In the genomic region with DNA sequence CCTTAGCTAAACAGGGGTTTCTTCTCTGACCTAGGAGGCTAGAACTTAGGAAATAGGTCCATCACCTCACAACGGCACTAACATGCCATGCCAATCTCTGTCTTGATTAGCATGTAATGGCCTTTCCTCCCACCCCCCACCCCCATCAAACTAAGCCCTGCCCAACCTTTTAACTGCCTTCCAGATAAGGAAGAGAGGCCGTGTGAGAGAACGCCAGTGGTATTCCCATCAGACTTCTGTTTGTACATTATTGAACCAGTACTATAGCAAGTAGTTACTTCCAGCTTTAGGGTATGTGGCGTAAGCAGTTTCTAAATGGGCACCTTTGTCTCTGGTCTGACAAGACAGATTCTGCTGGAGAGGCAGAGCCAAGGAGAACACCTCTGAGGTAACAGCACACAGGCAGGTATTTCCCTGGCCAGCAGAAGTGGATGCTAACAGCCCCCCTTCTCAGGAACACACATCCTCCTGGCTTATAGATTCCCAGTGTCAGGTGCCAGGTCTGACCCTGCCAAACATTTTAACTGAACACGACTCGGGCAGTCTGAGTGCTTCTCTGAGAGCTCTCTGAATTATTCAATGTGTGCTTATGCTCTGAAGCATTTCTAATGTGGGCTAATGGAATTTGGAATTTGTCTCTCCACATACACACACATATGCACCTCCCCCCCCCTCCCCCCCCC, we compare ENCODE assay signal across 18 mouse cellular contexts. TPM values are rescaled to one million over a fixed set of nuclear protein-coding genes. Genes with fewer than 3 reads are reported as not detected.
DNase-seq lines count a peak whose midpoint lies in the region; ATAC-seq and TF ChIP-seq lines count a peak whose summit lies in the region.
"Had no signal": no experiment of that assay in that cellular context is flagged by ENCODE, and none has a peak within 500 bp of the region (broad histone marks: within the 10 kb centered on the region; RNA-seq: fewer than 3 reads in every experiment).

No protein-coding gene starts in this region.

- H3K9me3 ChIP-seq in hindbrain, embryonic 15.5 days = no peaks in the 10 kb centered on the region
- H3K9me3 ChIP-seq in neural tube, embryonic 15.5 days (replicated peaks) = no peaks in the 10 kb centered on the region

- H3K4me2 ChIP-seq in hindbrain, embryonic 15.5 days = no peak overlapping the region
- no peak overlapping the region for H3K4me2 ChIP-seq in neural tube, embryonic 15.5 days

- H3K27ac ChIP-seq in layer of hippocampus, adult 2 months = peak overlapping the region; percentile 94
- H3K27ac ChIP-seq in hindbrain, embryonic 15.5 days (replicated peaks) = peak overlapping the region; percentile 93
- peak overlapping the region; percentile 87 for H3K27ac ChIP-seq in neural tube, embryonic 15.5 days (replicated peaks)
- H3K27ac ChIP-seq: kidney, postnatal 0 days had no signal

- H3K36me3 ChIP-seq in hindbrain, embryonic 15.5 days = no peaks in the 10 kb centered on the region
- H3K36me3 ChIP-seq in neural tube, embryonic 15.5 days = no peaks in the 10 kb centered on the region

- peaks cover 63% of the 10 kb centered on the region for H3K4me1 ChIP-seq in hindbrain, embryonic 15.5 days (replicated peaks)
- peaks cover 62% of the 10 kb centered on the region for H3K4me1 ChIP-seq in neural tube, embryonic 15.5 days

- no peak for TF ChIP-seq CTCF in layer of hippocampus, adult 2 months (conservative IDR thresholded peaks at IDR 0.05)

- no peak overlapping the region for H3K4me3 ChIP-seq in layer of hippocampus, adult 2 months
- H3K4me3 ChIP-seq in hindbrain, embryonic 15.5 days = no peak overlapping the region
- H3K4me3 ChIP-seq in neural tube, embryonic 15.5 days (replicated peaks) = no peak overlapping the region
- H3K4me3 ChIP-seq: erythroblast, embryonic 14.5 days had no signal

- no peak overlapping the region for H3K9ac ChIP-seq in hindbrain, embryonic 15.5 days
- no peak overlapping the region; the same call in 1 of the 2 replicates for H3K9ac ChIP-seq in neural tube, embryonic 15.5 days (replicated peaks)

- DNase-seq in layer of hippocampus, adult 2 months (ENCODE audit: low spot score in 2 of 2) = no peak
- no peak for DNase-seq in layer of hippocampus, postnatal 14 days (ENCODE audit: low spot score in 2 of 2)
- DNase-seq in lung, postnatal 25 days (ENCODE audit: low spot score) = peak; percentile 34
- DNase-seq in right cerebral cortex, adult 18-20 months = no peak
- DNase-seq in spleen, postnatal 4 days (ENCODE audit: low spot score in 2 of 2) = no peak
- no peak for DNase-seq in right cerebral cortex, postnatal 14 days
- DNase-seq: cerebellum, adult 18-20 months; embryo, embryonic 11 days; gastrocnemius, postnatal 10 days had no signal

- 30% methylated on average over 6 of the region's 6 CpGs for WGBS in hindbrain, embryonic 15.5 days
- 31% methylated on average over 6 of the region's 6 CpGs for WGBS in neural tube, embryonic 15.5 days

- ATAC-seq in hindbrain, embryonic 15.5 days (ENCODE audit: low FRiP score, low read depth) = no peak
- ATAC-seq in neural tube, embryonic 15.5 days (ENCODE audit: low FRiP score) = no peak

- H3K27me3 ChIP-seq in hindbrain, embryonic 15.5 days = no peaks in the 10 kb centered on the region
- H3K27me3 ChIP-seq in neural tube, embryonic 15.5 days (replicated peaks) = no peaks in the 10 kb centered on the region

RNA-seq across cellular contexts. Expression of gene Add2, which starts 22.2 kb away (rescaled TPM):
- 100 to 1,000 TPM; 277 to 286 TPM for total RNA-seq in layer of hippocampus, adult 2 months (2021)
- 100 to 1,000 TPM; 241 to 253 TPM for total RNA-seq in layer of hippocampus, postnatal 14 days (2021)
- polyA plus RNA-seq in hindbrain, embryonic 15.5 days (2015; fragmentation: Nextera tagmentation; extraction: Ambion mirVana) = 142 and 149 TPM in 2 replicates
- 107 and 130 TPM in 2 replicates for polyA plus RNA-seq in neural tube, embryonic 15.5 days (2015; fragmentation: Nextera tagmentation; extraction: Ambion mirVana)
- polyA plus RNA-seq: liver, adult 2 months had no signal

RNA-seq across cellular contexts. Expression of gene Figla, which starts 34.8 kb away (rescaled TPM):
- total RNA-seq in layer of hippocampus, adult 2 months (2021) = not detected
- not detected for total RNA-seq in layer of hippocampus, postnatal 14 days (2021)
- not detected in 2 replicates for polyA plus RNA-seq in hindbrain, embryonic 15.5 days (2015; fragmentation: Nextera tagmentation; extraction: Ambion mirVana)
- not detected in 2 replicates for polyA plus RNA-seq in neural tube, embryonic 15.5 days (2015; fragmentation: Nextera tagmentation; extraction: Ambion mirVana)
- total RNA-seq: gastrocnemius, postnatal 10 days; left cerebral cortex, postnatal 10 days; liver, adult 2 months; megakaryocyte-erythroid progenitor cell, adult 5-6 weeks had no signal
- polyA plus RNA-seq: erythroblast, embryonic 14.5 days; heart, embryonic 16.5 days; kidney, postnatal 0 days; liver, adult 2 months; thymus, postnatal 0 days had no signal
